Mouse (Mus musculus): ENCODE results near the gene Pcp2.

DNA sequence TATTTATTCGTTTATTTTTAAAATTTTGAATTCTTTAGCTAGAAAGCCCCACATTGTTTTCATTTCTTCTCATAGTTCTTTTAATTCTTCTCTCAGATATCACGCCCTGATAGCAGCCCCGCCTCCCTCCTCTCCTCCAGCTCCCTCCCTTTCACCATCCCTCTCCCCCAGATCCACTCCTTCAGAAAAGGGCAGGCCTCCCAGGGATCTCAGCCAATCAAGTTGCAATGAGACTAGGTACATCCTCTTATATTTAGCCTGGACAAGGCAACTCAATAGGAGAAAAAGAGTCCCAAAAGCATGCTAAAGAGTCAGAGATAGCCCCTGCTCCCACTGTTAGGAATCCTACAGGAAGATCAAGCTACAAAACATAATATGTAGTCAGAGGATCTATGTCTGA, 49.3 kb upstream of the Pcp2 start:
- no peak for TF ChIP-seq CTCF (IDR thresholded peaks at IDR 0.05; ENCODE audit: low read depth)
- TF ChIP-seq EP300 (IDR thresholded peaks at IDR 0.05; ENCODE audit: low read depth): no peak
